Mouse (Mus musculus) left cerebral cortex, postnatal 10 days (tissue): ENCODE results near the gene Fgfr1op2. TPM values are rescaled to one million over a fixed set of nuclear protein-coding genes. Genes with fewer than 3 reads are reported as not detected.

ENCODE experiments used
- DNase-seq, 2 experiments: peaks; one replicate each; pipeline ENCODE4 v3.0.0; 2021 to 2022; ENCODE audit warnings: low spot score in 2 of 2, mixed read lengths in 1 of 2; ENCODE audit errors: extremely low spot score in 1 of 2
- intact Hi-C: fragments of 180-260 bp; cut with DNase I; formaldehyde crosslinking; loops from one replicate; pipeline ENCODE4 v1.15.1; 2025
- total RNA-seq, 2 experiments: library from RNA; stranded (reverse); gene quantifications; 2 replicates each; pipeline ENCODE4 v1.2.3; 2021

Gene Fgfr1op2
- total RNA-seq, 2 experiments from 2014 or later: 47.2 to 50.3 TPM

- intact Hi-C loops: no loop called here
- DNase-seq: no peak
Observed at GRCm38 (mm10) chr6:146634759-146635606, 58.0 kb downstream of the Fgfr1op2 start.

GRCm38 (mm10) chr6:146636482-146636881 is 59.5 kb downstream of the Fgfr1op2 start:
- DNase-seq: no peak

GRCm38 (mm10) chr6:146640068-146640965 is 63.3 kb downstream of the Fgfr1op2 start:
- DNase-seq: no peak
- intact Hi-C loops: no loop called here

More at GRCm38 (mm10) chr6:146636482-146636881, 59.5 kb downstream of the Fgfr1op2 start:
- intact Hi-C loops: no loop called here

DNA sequence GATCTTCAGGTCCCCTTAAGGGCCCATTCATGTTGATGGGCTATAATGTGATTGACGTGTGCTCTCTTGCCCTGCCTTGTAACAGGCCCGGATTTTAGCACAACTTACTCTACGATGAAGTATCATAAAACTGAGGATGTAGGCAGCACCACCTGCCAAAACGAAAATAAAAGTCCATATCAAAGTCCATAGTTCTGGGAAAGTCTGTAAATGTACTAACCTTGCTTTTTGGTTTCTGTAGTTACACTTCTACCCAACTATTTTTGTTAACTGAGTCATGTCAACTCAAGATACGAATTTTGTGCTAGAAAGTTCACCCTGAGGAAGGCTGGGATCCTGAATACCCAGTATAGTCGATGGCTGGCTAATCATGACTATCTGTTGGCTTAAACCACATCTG is 64.0 kb downstream of the Fgfr1op2 start:
- intact Hi-C loops: no loop called here
- DNase-seq: no peak

GRCm38 (mm10) chr6:146641621-146642210 is 64.7 kb downstream of the Fgfr1op2 start:
- no peak for DNase-seq
- intact Hi-C loops: no loop called here

- peak; percentile 98 to 99 for DNase-seq
- intact Hi-C loops: no loop called here
Observed at GRCm38 (mm10) chr6:146642276-146643183, 65.5 kb downstream of the Fgfr1op2 start, which contains the start of the genes Med21 and Tm7sf3. Gene Med21, plus strand, starts transcription at chr6:146642547. Gene Tm7sf3, minus strand, starts transcription at chr6:146642824.

DNA sequence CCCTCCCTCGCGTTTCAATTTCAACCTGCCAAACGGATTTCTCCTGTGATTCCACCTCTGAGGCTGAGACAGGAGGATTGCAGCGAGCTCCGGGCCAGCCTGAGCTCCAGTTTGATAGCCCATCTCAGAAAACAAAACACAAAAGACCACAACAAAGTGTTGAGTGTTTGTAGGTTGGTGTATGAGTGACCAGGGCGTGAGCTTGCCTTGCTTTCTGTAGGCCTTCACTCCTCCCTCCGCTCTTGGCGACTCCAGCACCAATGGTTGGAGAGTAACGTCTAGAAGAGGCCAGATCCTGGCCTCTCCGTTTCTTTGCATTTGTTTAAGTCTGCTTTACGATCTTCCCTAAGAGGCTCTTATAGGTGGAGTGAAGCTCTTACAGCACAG is 66.2 kb downstream of the Fgfr1op2 start:
- DNase-seq: no peak
- intact Hi-C loops: no loop called here

Other genes starting within 250 kb of the Fgfr1op2 start
- gene Itpr2, start 75.0 kb upstream of the Fgfr1op2 start, total RNA-seq: 10 to 100 TPM; 17.0 to 19.3 TPM
- gene Ints13, start 632 bp downstream of the Fgfr1op2 start, total RNA-seq: 10 to 100 TPM; 29.4 to 34.4 TPM
- 10 to 100 TPM; 39.2 to 44.9 TPM for gene Med21, start 65.3 kb downstream of the Fgfr1op2 start, total RNA-seq
- gene Tm7sf3, start 65.6 kb downstream of the Fgfr1op2 start, total RNA-seq: 10 to 100 TPM; 31.7 to 33.6 TPM
- 10 to 100 TPM; 16.5 to 16.6 TPM for gene Stk38l, start 147.8 kb downstream of the Fgfr1op2 start, total RNA-seq
- gene Arntl2, start 218.9 kb downstream of the Fgfr1op2 start, total RNA-seq: 10 to 100 TPM in 1 of 2 experiments, 1 to 10 TPM in 1; 7.1 to 11.5 TPM